Mouse (Mus musculus): ENCODE measurements around the gene Akap2.

Akap2 gene

DNA sequence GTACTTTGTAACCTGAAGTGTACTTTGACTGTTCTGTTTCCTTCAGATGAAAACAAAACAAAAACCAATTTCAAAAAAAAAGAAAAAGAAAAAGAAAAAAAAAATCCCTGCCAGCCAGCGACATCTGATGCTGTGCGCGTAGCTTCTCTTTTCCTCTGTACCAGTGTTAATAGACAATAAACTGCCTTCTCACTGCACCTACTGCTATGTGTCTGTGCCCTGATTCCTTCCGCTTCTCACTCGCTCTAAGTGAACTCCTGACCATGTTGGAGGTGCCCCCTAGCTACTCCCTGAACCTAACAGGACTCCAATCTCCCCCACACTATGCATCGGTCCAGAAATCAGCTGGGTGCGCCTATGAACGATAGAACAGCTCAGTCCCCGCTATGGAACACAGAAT is at the start of gene Akap2:
Akap2 (plus strand) TSS at position 304 of the 400 bp plus-strand sequence.
- no peak for DNase-seq (ENCODE audit: low spot score in 2 of 2)

DNA sequence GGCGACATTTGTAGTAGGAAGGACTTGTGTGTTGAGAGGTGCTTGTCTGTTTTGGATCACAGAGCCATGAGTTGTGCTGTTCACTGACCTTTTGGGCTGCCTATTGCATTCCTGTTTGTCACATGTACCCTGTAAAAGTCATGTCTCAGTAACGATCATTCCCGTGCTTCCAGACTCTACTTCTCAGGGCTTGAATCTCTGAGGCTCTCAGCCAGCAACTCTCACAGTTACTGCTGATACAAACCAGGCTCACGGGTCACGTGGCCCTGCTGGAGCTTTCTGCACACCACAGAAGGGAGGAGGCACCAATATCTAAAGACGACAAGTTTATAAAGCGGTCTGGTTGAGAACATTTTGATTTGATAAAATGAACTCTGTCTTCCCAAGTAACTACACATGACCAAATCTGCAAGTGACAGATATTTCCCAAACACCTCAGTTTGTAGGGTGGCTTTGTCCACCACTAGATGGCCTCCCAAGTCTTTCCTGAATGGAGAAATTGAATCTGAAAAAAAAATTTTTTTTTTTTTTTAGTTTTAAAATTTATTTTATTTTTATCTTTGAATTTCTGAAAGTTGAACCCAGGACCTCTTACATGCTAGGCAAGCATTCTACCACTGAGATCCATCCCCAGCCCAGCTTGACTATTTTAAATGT is 46.5 kb upstream of the Akap2 start:
- DNase-seq (ENCODE audit: low spot score in 2 of 2) = no peak

- DNase-seq (ENCODE audit: low spot score in 2 of 2) = no peak
Measured at GRCm38 (mm10) chr4:57672541-57672940, 44.9 kb upstream of the Akap2 start.

- peak; percentile 55 to 79 for DNase-seq (ENCODE audit: low spot score in 2 of 2)
Measured at GRCm38 (mm10) chr4:57672996-57673906, 44.2 kb upstream of the Akap2 start.

GRCm38 (mm10) chr4:57674351-57674750 is 43.1 kb upstream of the Akap2 start:
- no peak for DNase-seq (ENCODE audit: low spot score in 2 of 2)

- no peak for DNase-seq (ENCODE audit: low spot score in 2 of 2)
Measured at GRCm38 (mm10) chr4:57675387-57675786, 42.1 kb upstream of the Akap2 start.

DNA sequence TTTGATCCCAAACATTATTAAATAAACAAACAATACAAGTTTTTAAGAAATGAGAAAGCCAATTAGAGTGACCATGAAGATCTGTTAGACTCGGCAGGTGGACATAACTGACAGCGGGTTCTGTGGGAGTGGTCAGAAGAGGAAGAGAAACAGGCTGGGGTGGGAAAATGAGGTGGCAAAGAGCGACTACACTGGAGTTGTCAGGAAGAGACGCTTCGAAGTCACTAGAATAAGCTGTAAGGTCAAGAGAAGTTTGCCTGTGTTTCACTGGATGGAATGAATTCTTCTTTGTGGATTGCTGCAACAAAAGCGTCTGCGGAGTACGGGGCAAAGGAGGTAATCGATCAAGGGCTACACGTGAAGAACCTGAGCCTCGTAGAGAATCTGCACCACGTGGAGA is 39.5 kb upstream of the Akap2 start:
- DNase-seq (ENCODE audit: low spot score in 2 of 2) = no peak

GRCm38 (mm10) chr4:57678991-57679457 is 38.4 kb upstream of the Akap2 start:
- no peak for DNase-seq (ENCODE audit: low spot score in 2 of 2)

GRCm38 (mm10) chr4:57680186-57680585 is 37.3 kb upstream of the Akap2 start:
- no peak for DNase-seq (ENCODE audit: low spot score in 2 of 2)

DNA sequence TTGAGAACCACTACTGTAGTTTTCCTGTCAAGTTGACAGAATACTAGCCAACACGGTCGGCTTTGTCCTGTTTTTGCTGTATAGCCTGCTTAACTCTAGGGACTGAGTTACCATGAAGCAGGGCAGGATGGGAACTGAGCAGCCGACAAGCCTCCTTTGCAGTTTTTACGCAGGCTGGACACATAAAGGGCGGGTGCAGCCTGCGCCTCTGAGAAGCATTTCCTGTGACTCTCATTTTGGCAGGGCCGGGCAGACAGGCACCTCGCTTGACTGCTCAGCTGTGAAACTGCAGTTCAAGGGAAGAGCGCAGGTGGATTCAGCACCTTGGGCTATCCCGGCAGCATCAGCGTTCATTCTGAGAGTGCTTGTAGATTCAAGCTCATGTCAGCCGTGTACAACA is 35.9 kb upstream of the Akap2 start:
- DNase-seq (ENCODE audit: low spot score in 2 of 2) = no peak

DNA sequence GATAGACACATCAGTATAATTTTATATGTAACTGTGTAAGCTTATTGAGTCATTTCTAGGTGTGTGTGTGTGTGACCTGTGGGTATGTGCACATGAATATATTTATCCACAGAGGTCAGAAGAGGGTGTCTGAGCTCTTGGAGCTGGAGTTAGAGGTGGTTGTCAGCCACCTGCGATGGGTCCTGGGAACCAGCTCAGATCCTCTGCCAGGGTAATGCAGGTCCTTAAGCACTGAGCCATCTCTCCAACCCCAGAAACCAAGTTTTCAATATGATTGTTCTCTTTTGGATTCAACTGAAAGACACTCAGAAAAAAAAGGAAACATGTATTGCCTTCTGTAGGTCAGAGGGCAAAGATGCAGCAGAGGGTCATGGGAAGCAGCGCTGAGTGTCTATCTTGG is 35.1 kb upstream of the Akap2 start:
- no peak for DNase-seq (ENCODE audit: low spot score in 2 of 2)

DNA sequence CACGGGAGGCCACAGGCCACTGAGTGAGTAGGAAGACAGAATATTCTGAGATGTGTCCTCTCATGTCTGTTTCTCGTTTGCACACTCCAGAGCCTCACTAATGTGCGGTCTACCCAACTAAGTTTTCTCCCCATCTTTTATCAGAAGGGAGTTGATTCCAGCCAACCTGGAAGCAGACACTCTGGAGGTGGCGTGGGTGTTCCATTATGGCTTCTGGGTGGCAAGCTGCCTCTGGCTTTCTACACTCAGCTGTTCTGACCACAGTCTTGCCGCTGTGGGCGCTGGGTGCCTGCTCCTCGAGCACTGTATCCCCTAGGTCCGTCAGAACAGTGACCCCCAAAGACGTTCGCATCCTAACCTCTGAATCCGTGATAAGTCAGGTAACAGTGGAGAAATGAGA is 34.5 kb upstream of the Akap2 start:
- no peak for DNase-seq (ENCODE audit: low spot score in 2 of 2)

DNA sequence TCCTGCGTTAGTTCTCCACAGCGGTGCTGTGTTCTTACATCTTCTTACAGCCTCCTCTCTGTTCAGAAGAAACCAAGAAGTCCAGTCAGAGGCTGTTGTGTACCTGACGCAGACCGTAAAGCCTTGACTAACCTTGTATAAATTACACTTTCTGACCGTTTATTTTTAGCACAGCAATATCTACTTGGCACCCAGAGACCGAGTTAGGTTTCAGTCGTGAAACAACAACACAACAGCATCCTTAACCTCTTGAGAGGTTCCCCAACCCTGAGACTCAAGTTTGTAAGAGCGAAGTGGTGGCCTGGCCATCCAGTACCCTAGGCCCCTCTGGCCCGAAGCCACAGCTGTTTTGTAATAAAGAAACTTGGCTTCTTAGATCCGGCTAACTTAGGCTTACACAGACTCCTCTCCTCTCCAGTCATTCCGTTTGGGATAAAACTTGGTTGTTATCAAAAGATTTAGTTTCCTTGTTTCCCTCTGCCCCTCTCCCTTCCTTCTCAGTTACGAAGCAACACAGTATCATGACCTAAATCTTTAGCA is 32.7 kb upstream of the Akap2 start:
- DNase-seq (ENCODE audit: low spot score in 2 of 2) = no peak

GRCm38 (mm10) chr4:57686736-57687135 is 30.7 kb upstream of the Akap2 start:
- no peak for DNase-seq (ENCODE audit: low spot score in 2 of 2)

GRCm38 (mm10) chr4:57687583-57687982 is 29.9 kb upstream of the Akap2 start:
- no peak for DNase-seq (ENCODE audit: low spot score in 2 of 2)

- no peak for DNase-seq (ENCODE audit: low spot score in 2 of 2)
Measured at GRCm38 (mm10) chr4:57688131-57688530, 29.3 kb upstream of the Akap2 start.

DNA sequence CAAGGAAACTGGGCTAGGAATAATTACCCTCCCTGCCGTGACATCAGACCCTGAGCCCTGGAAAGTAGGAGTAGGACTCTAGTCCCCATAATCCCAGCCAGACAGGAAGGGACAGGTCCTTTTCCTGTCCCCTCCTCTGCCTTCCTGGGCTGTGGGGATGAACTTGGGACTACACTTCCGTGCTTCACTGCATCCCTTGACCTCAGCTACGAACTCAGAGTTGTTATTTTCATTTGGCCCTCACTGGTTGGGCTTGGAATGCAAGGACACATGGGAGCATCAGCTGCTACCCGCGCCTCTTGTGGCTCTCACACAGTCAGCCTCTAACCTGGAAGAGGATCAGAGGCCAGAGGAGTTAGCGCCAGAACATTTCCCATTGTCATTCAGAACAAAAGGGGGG is 27.5 kb upstream of the Akap2 start:
- no peak for DNase-seq (ENCODE audit: low spot score in 2 of 2)

- no peak for DNase-seq (ENCODE audit: low spot score in 2 of 2)
Measured at GRCm38 (mm10) chr4:57690805-57691204, 26.7 kb upstream of the Akap2 start.

DNA sequence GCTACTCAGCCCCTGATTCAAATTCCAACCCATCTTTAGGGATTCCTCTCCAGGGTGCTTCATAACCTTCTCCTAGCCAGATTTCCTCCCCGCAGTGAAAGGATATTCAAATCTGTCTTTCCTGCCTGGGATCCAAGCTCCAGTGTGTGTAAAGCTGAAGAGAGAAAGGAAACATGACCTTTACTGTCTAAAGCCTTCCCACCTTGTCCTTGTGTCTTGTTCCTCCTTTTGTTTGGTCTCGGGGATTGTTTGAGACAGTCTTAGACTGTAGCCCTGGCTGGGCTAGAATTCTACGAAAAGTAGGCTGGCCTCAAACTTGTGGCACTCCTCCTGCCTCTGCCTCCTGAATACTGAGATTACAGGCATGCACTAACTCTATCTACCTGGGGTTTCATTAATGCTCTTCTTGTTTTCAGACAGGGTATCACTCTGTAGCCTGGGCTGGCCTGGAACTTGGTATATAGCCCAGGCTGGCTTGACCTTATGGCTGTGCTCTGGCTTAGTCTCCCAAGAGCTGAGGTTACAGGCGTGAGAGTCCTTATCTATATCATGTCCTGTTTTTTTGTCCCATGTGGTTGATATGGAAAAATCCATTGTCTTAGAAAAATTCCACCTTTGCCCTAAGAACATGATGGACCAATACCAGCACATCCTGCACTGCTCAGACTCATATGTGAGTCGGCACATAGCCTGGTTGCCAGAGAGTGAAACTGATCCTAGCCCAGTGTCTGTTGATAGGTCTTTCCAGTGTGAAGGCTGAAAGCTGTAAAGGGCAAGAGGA is 22.9 kb upstream of the Akap2 start:
- DNase-seq (ENCODE audit: low spot score in 2 of 2) = no peak

- DNase-seq (ENCODE audit: low spot score in 2 of 2) = no peak
Measured at GRCm38 (mm10) chr4:57696955-57697354, 20.5 kb upstream of the Akap2 start.

- no peak for DNase-seq (ENCODE audit: low spot score in 2 of 2)
Measured at GRCm38 (mm10) chr4:57697918-57698611, 19.4 kb upstream of the Akap2 start.

Measured in frontal cortex, postnatal 14 days (tissue).